Mouse (Mus musculus): ENCODE data around the gene Sec14l1. TPM values are rescaled to one million over a fixed set of nuclear protein-coding genes. Genes with fewer than 3 reads are reported as not detected.
"Not testable (repeated sequence)": the region's sequence is repeated elsewhere in the genome, so short reads cannot be mapped to it uniquely, and the experiment has no call there.

Gene Sec14l1
- polyA plus RNA-seq, 1 experiment from 2014 or later, result 46.2 TPM

DNA sequence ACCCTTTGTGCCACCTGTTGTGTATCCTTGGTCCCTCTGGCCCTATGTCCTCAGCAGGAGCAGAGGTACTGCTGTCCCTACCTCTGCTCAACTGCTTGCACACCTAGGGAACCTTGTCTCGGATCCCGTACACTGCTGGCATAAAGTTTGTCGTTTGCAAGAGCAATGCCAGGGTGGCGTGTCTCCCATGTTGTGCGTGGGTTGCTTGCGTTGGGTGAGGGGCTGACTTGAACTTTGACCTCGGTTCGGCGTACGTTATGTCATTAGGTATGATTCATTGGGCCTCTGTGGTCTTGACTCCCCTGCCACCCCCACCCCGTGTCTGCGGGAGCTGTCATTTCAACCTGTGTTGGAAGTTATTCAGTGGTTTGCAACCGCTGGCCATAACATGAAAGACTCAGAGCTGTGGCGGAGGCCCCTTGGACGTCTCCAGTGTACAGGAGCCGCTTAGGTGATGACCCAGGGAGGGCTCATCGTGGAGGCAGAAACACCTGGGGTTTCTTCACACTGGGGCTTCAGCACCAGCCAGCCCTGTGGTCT lies 35.2 kb upstream of the Sec14l1 start:
- Histone ChIP-seq H3K4me1 (peaks cover 73% of the 10 kb centered on the region), H3K36me3 (peaks cover 45% of the 10 kb centered on the region), H3K9me3 (no peaks in the 10 kb centered on the region), H3K27ac (no peak overlapping the region), H3K27me3 (ENCODE audit: insufficient read depth, poor library complexity, severe bottlenecking) (no peaks in the 10 kb centered on the region), H3K4me3 (no peak overlapping the region)
- no peak for DNase-seq (ENCODE audit: low spot score)
- 89% methylated on average over 17 of the region's 17 CpGs for WGBS

DNA sequence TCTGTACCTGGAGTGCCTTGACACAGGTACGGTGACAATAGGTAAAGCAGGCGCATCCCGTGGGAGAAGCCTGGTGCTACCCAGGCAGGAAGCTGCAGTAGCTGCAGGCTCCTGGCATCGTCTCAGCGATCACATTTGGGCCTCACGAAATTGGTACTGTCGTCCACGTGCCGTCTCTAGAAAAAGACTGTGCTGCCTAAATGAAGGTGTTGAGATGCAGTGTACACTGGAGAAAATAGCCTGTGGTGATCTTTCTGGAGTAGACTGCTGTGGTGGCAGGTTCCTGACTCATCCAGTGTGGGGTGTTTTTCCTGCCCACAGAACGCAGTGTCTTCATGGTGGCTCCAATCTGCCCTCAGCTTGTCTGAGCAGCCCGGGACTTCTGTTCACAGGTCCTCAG lies 34.8 kb upstream of the Sec14l1 start:
- H3K27ac ChIP-seq, result no peak overlapping the region
- no peaks in the 10 kb centered on the region for H3K9me3 ChIP-seq
- H3K4me1 ChIP-seq, result peaks cover 73% of the 10 kb centered on the region
- no peaks in the 10 kb centered on the region for H3K27me3 ChIP-seq (ENCODE audit: insufficient read depth, poor library complexity, severe bottlenecking)
- DNase-seq (ENCODE audit: low spot score), result no peak
- H3K36me3 ChIP-seq, result peaks cover 45% of the 10 kb centered on the region
- WGBS, result 88% methylated on average over 11 of the region's 11 CpGs
- H3K4me3 ChIP-seq, result no peak overlapping the region

GRCm38 (mm10) chr11:117081165-117082064 lies 33.6 kb upstream of the Sec14l1 start:
- DNase-seq (ENCODE audit: low spot score), result peak; percentile 90
- Histone ChIP-seq H3K27me3 (ENCODE audit: insufficient read depth, poor library complexity, severe bottlenecking) (no peaks in the 10 kb centered on the region), H3K27ac (peak overlapping the region; percentile 76), H3K36me3 (peaks cover 47% of the 10 kb centered on the region), H3K4me3 (peak overlapping the region; percentile 37), H3K9me3 (no peaks in the 10 kb centered on the region), H3K4me1 (peaks cover 67% of the 10 kb centered on the region)
- 24% methylated on average over 16 of the region's 16 CpGs for WGBS

DNA sequence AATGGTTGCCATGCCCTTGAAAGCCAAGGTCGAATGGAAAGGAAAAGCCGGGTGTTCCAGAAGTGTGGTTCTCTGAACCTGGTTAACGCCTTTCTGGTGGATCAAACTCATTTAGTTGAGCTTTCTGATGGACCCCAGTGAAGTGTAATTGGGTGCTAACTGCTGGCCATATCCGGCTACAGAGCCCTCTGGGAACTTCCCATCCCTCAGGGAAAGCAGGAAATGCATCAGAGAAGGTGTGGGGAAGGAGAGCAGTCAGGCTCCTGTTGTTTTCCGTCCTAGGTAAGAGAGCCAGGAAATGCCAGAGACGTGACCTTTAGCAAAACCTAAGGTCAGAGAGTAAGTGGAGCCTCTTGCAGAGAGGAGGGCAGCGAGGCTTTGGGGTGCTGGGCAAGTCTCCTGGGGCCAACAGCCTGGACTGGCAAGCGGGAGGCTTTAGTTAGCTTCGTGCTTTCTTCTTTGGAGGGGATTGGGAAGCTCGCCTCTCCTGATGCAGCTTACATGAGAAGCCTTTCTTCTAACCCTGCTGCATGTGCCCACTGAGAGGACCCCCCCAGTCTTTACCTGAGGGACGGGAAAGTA lies 32.5 kb upstream of the Sec14l1 start:
- H3K4me1 ChIP-seq, result peaks cover 65% of the 10 kb centered on the region

GRCm38 (mm10) chr11:117083052-117083881 lies 31.7 kb upstream of the Sec14l1 start:
- no peaks in the 10 kb centered on the region for H3K27me3 ChIP-seq (ENCODE audit: insufficient read depth, poor library complexity, severe bottlenecking)
- H3K27ac ChIP-seq, result peak overlapping the region; percentile 76; the same call in 1 of the 2 replicates
- 88% methylated on average over 19 of the region's 19 CpGs for WGBS
- H3K36me3 ChIP-seq, result peaks cover 39% of the 10 kb centered on the region
- no peaks in the 10 kb centered on the region for H3K9me3 ChIP-seq
- DNase-seq (ENCODE audit: low spot score), result no peak
- H3K4me1 ChIP-seq, result peaks cover 66% of the 10 kb centered on the region
- H3K4me3 ChIP-seq, result no peak overlapping the region

More for the DNA sequence above, 32.5 kb upstream of the Sec14l1 start:
- Histone ChIP-seq H3K4me3 (no peak overlapping the region), H3K36me3 (peaks cover 47% of the 10 kb centered on the region), H3K27ac (peak overlapping the region; percentile 76), H3K27me3 (ENCODE audit: insufficient read depth, poor library complexity, severe bottlenecking) (no peaks in the 10 kb centered on the region), H3K9me3 (no peaks in the 10 kb centered on the region)
- no peak for DNase-seq (ENCODE audit: low spot score)
- WGBS, result 62% methylated on average over 11 of the region's 11 CpGs

GRCm38 (mm10) chr11:117083882-117084260 lies 31.1 kb upstream of the Sec14l1 start:
- H3K27me3 ChIP-seq (ENCODE audit: insufficient read depth, poor library complexity, severe bottlenecking); H3K4me3 ChIP-seq; H3K9me3 ChIP-seq; H3K27ac ChIP-seq; DNase-seq (ENCODE audit: low spot score): not testable (repeated sequence)
- Histone ChIP-seq H3K36me3 (peaks cover 33% of the 10 kb centered on the region), H3K4me1 (peaks cover 70% of the 10 kb centered on the region)
- WGBS, result 90% methylated on average over 3 of the region's 3 CpGs

DNA sequence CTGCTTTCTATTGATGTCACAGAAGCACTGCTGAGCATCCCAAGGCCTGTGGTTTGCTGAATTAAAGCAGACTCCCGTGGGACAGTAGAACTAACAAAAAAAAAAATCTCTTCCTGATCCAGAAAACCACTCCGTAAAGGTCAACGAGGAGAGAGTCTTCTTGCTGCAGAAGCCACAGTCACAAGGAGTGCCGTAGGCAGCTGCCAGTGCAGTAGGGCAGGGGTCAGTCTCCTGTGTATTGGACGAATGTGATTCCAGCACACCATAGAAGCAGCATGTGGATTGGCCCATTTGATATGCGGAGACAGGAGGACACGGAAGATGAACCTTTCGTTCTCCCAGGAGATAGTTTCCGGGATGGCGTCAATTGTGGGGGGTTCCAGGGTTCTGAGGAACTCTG lies 28.8 kb upstream of the Sec14l1 start:
- H3K4me3 ChIP-seq, result no peak overlapping the region
- H3K9me3 ChIP-seq, result no peaks in the 10 kb centered on the region
- peaks cover 9% of the 10 kb centered on the region; the same call in 1 of the 2 replicates for H3K36me3 ChIP-seq
- H3K27ac ChIP-seq, result no peak overlapping the region
- peaks cover 63% of the 10 kb centered on the region for H3K4me1 ChIP-seq
- no peaks in the 10 kb centered on the region for H3K27me3 ChIP-seq (ENCODE audit: insufficient read depth, poor library complexity, severe bottlenecking)
- WGBS, result 87% methylated on average over 10 of the region's 10 CpGs
- no peak for DNase-seq (ENCODE audit: low spot score)

DNA sequence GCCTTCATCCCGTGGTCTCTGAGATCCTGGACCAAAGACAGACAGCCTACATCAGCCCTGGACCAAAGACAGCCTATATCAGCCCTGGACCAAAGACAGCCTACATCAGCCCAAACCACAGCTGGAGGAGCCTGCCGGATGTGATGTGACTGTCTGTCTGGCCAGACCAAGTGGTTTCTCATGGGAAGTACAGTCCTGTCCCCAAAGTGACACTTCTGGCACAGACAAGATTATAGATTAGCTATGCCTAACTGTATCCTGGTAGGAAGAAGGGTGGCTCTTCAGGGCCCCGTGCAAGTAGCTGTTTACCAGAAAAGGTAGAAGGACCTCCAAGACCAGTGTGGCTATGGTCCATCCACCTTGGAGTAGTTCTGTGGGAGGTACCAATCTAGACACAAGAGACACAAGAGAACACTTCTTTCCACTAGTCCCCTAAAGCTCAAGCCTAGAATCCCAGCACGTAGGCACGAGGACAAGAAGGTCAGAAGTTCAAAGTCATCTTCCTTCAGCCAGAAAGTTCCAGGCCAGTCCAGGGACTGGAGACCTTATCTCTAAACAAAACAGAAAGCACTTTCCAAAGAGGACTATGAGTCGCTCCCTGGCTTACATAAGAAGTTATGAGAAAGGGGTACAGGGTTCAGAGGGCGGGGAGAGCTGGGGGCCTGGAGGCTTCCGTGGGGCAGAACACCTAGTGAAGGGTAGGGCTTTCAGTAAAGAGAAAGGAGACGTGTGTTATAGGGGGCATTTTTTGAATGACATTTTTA lies 27.8 kb upstream of the Sec14l1 start:
- H3K4me1 ChIP-seq, result peaks cover 63% of the 10 kb centered on the region
- peak overlapping the region; percentile 64 for H3K27ac ChIP-seq
- H3K9me3 ChIP-seq, result no peaks in the 10 kb centered on the region
- H3K36me3 ChIP-seq, result peaks cover 9% of the 10 kb centered on the region; the same call in 1 of the 2 replicates
- no peaks in the 10 kb centered on the region for H3K27me3 ChIP-seq (ENCODE audit: insufficient read depth, poor library complexity, severe bottlenecking)
- DNase-seq (ENCODE audit: low spot score), result no peak
- H3K4me3 ChIP-seq, result no peak overlapping the region
- WGBS, result 52% methylated on average over 9 of the region's 9 CpGs

GRCm38 (mm10) chr11:117088271-117088991 lies 26.5 kb upstream of the Sec14l1 start:
- peak overlapping the region; percentile 36; the same call in 1 of the 2 replicates for H3K27ac ChIP-seq
- no peaks in the 10 kb centered on the region for H3K27me3 ChIP-seq (ENCODE audit: insufficient read depth, poor library complexity, severe bottlenecking)
- no peak overlapping the region for H3K4me3 ChIP-seq
- no peak for DNase-seq (ENCODE audit: low spot score)
- H3K36me3 ChIP-seq, result peaks cover 7% of the 10 kb centered on the region; the same call in 1 of the 2 replicates
- 77% methylated on average over 13 of the region's 13 CpGs for WGBS
- H3K9me3 ChIP-seq, result no peaks in the 10 kb centered on the region
- peaks cover 65% of the 10 kb centered on the region for H3K4me1 ChIP-seq

DNA sequence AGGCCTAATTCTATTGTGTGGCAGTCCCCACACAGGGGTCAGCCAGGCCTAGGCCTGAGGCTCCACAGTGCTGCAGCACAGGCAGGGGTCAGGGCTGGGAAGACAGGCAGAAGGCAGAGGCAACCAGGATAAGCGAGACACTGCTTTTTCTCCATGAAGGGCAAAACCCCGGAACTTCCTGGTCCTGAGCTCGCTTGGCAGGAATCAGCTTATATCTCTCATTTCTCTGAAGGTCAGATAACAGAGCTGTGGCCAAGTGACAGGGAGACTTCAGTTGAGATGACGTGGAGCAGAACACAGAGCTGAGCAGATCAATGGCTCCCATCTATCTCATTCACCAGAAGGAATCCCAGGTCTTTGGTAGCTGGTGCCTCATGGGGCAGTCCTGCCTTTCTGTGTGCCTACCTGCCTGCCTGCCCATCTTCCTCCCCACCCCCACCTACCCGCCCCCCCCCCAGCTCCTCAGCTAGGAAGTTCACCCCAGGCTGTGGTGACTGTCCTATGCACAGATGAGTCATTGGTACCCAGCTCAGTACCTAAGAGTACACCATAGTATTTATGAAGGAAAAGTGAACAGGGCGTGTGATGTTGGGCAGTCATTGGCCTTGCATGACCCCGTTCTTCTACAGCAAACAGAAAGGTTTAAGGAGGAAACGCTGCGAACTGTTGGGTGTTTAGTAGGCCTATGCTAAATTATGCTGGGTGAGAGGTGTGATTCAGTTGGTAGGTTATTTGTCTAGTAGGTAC lies 25.1 kb upstream of the Sec14l1 start:
- Histone ChIP-seq H3K4me1 (peaks cover 74% of the 10 kb centered on the region), H3K27ac (peak overlapping the region; percentile 53; the same call in 1 of the 2 replicates), H3K27me3 (ENCODE audit: insufficient read depth, poor library complexity, severe bottlenecking) (no peaks in the 10 kb centered on the region), H3K9me3 (no peaks in the 10 kb centered on the region), H3K4me3 (no peak overlapping the region), H3K36me3 (0 out of 2 replicates have a peak, but pooled peaks cover 2% of the 10 kb centered on the region)
- DNase-seq (ENCODE audit: low spot score), result no peak
- 56% methylated on average over 9 of the region's 9 CpGs for WGBS

GRCm38 (mm10) chr11:117091406-117091805 lies 23.6 kb upstream of the Sec14l1 start:
- peaks cover 6% of the 10 kb centered on the region; the same call in 1 of the 2 replicates for H3K27me3 ChIP-seq (ENCODE audit: insufficient read depth, poor library complexity, severe bottlenecking)
- WGBS, result 44% methylated on average over 4 of the region's 4 CpGs
- DNase-seq (ENCODE audit: low spot score), result no peak
- H3K4me1 ChIP-seq, result peaks cover 89% of the 10 kb centered on the region
- H3K4me3 ChIP-seq, result peak overlapping the region; percentile 41; the same call in 1 of the 2 replicates
- peak overlapping the region; percentile 86 for H3K27ac ChIP-seq
- no peaks in the 10 kb centered on the region for H3K9me3 ChIP-seq
- no peaks in the 10 kb centered on the region for H3K36me3 ChIP-seq
